Mouse (Mus musculus): ENCODE results near the gene Gm21970.

DNA sequence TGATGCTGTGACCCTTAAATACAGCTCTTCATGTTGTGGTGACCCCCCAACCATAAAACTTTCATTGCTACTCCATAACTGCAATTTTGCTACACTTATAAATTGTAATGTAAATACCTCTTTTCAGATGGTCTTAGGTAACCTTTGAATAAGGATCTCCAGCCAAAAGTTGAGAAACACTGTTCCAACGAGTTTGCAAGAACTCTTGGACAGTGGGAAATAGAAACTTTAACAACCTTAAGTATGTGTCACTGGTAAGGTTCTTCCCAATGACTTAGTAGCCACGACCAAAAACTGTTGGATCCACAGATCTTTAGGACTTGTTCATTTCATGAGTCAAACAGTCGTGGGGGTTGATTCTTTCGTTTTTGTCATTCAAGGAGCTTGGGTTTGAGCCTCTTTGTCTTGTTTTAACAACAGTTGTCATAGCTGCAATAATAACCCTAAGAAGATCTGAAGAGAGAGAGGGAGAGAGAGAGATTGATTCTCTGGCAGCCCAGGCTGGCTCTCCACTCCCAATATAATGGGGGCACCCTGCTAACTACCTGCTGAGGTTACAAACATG is 72.4 kb downstream of the Gm21970 start:
- TF ChIP-seq POLR2A (IDR thresholded peaks at IDR 0.05; ENCODE audit: low read depth, low read length) (no peak), CTCF (IDR thresholded peaks at IDR 0.05; ENCODE audit: extremely low read depth, insufficient read length, insufficient replicate concordance, low read depth, low read length) (no peak)
